Comparison of ENCODE assay signal across 16 mouse cellular contexts in the genomic region with DNA sequence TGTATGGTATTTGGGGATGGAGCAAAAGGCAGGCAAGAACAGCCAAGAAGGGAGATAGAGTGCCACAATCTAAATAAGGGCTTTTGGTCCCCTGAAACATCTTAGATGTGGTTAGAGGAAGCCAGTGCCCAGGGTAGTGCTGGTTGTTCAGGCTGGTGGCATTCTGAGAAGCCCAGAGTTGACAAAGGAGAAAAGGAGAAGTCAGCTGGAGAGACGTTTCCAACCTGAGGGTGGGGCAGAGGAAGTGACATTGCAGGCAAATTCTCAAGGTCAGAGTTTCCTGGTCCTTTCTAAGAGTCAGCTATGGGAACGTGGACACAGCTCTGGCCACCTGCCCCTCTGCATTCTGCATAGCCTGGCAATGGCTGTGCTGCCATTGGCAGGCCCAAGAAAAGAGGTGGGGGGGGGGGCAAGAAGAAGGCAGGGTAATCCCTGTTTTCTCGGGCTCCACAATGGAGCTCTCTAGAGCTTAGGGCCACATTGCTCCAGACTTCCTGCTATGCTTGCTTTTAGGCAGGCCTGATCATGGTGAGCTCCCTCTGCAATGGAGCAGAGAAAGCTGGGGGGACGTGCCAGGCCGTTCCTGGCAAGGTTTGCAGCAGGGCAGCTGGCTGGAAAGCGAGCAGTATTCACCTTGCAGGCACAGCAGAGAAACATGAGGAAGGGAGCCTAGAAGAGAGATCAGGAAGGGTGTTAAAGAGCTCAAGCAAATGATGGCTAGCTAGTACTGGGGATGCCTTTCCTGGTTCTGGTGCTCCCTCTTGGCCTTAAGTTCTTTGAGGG. TPM values are rescaled to one million over a fixed set of nuclear protein-coding genes. Genes with fewer than 3 reads are reported as not detected.
"Had no signal": no experiment of that assay in that cellular context is flagged by ENCODE, and none has a peak within 500 bp of the region (broad histone marks: within the 10 kb centered on the region; RNA-seq: fewer than 3 reads in every experiment).

No protein-coding gene starts in this region.

- H3K4me1 ChIP-seq: limb, embryonic 12.5 days; liver, embryonic 13.5 days; lung, embryonic 15.5 days; midbrain, embryonic 12.5 days had no signal

- H3K36me3 ChIP-seq: limb, embryonic 12.5 days; liver, embryonic 13.5 days; lung, embryonic 15.5 days; midbrain, embryonic 12.5 days had no signal

- DNase-seq: kidney, adult 11 months; kidney, postnatal 25 days; layer of hippocampus, adult 9-11 months; layer of hippocampus, postnatal 36 days; liver; liver, embryonic 13.5 days; liver, postnatal 0 days; lung, postnatal 14 days; right cerebral cortex, adult 18-20 months; right cerebral cortex, postnatal 25 days; thymus, postnatal 4 days had no signal

- H3K9me3 ChIP-seq: limb, embryonic 12.5 days; liver, embryonic 13.5 days; lung, embryonic 15.5 days; midbrain, embryonic 12.5 days had no signal

- H3K4me2 ChIP-seq: limb, embryonic 12.5 days; liver, embryonic 13.5 days; lung, embryonic 15.5 days; midbrain, embryonic 12.5 days had no signal

- H3K27ac ChIP-seq: limb, embryonic 12.5 days; liver, embryonic 13.5 days; lung, embryonic 15.5 days; midbrain, embryonic 12.5 days; stomach, postnatal 0 days had no signal

- H3K9ac ChIP-seq: limb, embryonic 12.5 days; liver, embryonic 13.5 days; liver, postnatal 0 days; lung, embryonic 15.5 days; midbrain, embryonic 12.5 days had no signal

- H3K4me3 ChIP-seq: limb, embryonic 12.5 days; liver, embryonic 13.5 days; lung, embryonic 15.5 days; midbrain, embryonic 12.5 days had no signal

RNA-seq across cellular contexts. Expression of a gene that starts 14.6 kb away (rescaled TPM):
- polyA plus RNA-seq: limb, embryonic 12.5 days; liver, embryonic 13.5 days; liver, postnatal 0 days; small intestine, adult 2 months; stomach, postnatal 0 days had no signal
